ENCODE assay signal across 27 mouse cellular contexts in genomic region chr9:64620596-64620995, GRCm38 (mm10).
DNase-seq lines count a peak whose midpoint lies in the region; ATAC-seq and TF ChIP-seq lines count a peak whose summit lies in the region.
"Had no signal": no experiment of that assay in that cellular context is flagged by ENCODE, and none has a peak within 500 bp of the region (broad histone marks: within the 10 kb centered on the region; RNA-seq: fewer than 3 reads in every experiment).

No protein-coding gene starts in this region.

- peaks cover 11% of the 10 kb centered on the region; the same call in 1 of the 2 replicates for H3K4me1 ChIP-seq in hindbrain, postnatal 0 days (ENCODE audit: insufficient read depth, low read length)
- peaks cover 18% of the 10 kb centered on the region for H3K4me1 ChIP-seq in hindbrain, embryonic 14.5 days (replicated peaks; ENCODE audit: control insufficient read depth, insufficient read depth, low read length)
- peaks cover 31% of the 10 kb centered on the region for H3K4me1 ChIP-seq in midbrain, embryonic 13.5 days (replicated peaks)
- peaks cover 18% of the 10 kb centered on the region for H3K4me1 ChIP-seq in midbrain, embryonic 16.5 days (ENCODE audit: control insufficient read depth, insufficient read depth, low read length)
- no peaks in the 10 kb centered on the region for H3K4me1 ChIP-seq in CH12.LX (ENCODE audit: control insufficient read depth in 1 of 2, insufficient read depth in 2 of 2)
- H3K4me1 ChIP-seq in intestine, embryonic 16.5 days (ENCODE audit: control insufficient read depth, insufficient read depth, low read length), result peaks cover 8% of the 10 kb centered on the region
- H3K4me1 ChIP-seq: heart, embryonic 12.5 days; liver, embryonic 15.5 days had no signal

- no peaks in the 10 kb centered on the region for H3K79me2 ChIP-seq in CH12.LX (replicated peaks; ENCODE audit: control insufficient read depth, extremely low read depth, insufficient read depth, poor library complexity, severe bottlenecking)

- DNase-seq in hindbrain, postnatal 0 days (ENCODE audit: low spot score), result no peak
- no peak for DNase-seq in hindbrain, embryonic 14.5 days (ENCODE audit: low spot score)
- no peak for DNase-seq in CH12.LX (ENCODE audit: extremely low read depth)
- DNase-seq in Muller cell, postnatal 12 days (ENCODE audit: inconsistent ontology term), result no peak
- DNase-seq: adrenal gland, postnatal 25 days; cerebellum, adult 18-20 months; cerebellum, postnatal 25 days; gastrocnemius, adult 2 months; gastrocnemius, postnatal 36 days; heart, adult 18-20 months; heart, postnatal 4 days; kidney, adult 9 months; kidney, postnatal 36 days; liver; lung, embryonic 14.5 days; right cerebral cortex, postnatal 4 days; thymus, adult 18-20 months; thymus, postnatal 25 days had no signal

- TF ChIP-seq CTCF in hindbrain, postnatal 0 days (IDR thresholded peaks at IDR 0.05; ENCODE audit: low read depth), result peak; percentile 35
- TF ChIP-seq CTCF in CH12.LX (conservative IDR thresholded peaks at IDR 0.05 in 1 of 2, IDR thresholded peaks at IDR 0.05 in 1 of 2; ENCODE audit: low read depth in 2 of 2, low read length in 2 of 2), result peak in 1 of 2 experiments; percentile 52; a peak in 2 of 4 replicates

- no peaks in the 10 kb centered on the region for H3K9me3 ChIP-seq in hindbrain, postnatal 0 days (ENCODE audit: low read length)
- H3K9me3 ChIP-seq in hindbrain, embryonic 14.5 days (ENCODE audit: control insufficient read depth, low read length), result no peaks in the 10 kb centered on the region
- no peaks in the 10 kb centered on the region for H3K9me3 ChIP-seq in midbrain, embryonic 13.5 days
- no peaks in the 10 kb centered on the region for H3K9me3 ChIP-seq in midbrain, embryonic 16.5 days (replicated peaks; ENCODE audit: control insufficient read depth, low read length, poor library complexity, severe bottlenecking)
- H3K9me3 ChIP-seq in CH12.LX (replicated peaks; ENCODE audit: low read length), result no peaks in the 10 kb centered on the region
- no peaks in the 10 kb centered on the region for H3K9me3 ChIP-seq in intestine, embryonic 16.5 days (ENCODE audit: control insufficient read depth, low read length)
- H3K9me3 ChIP-seq: heart, embryonic 12.5 days; hindbrain, embryonic 13.5 days; liver, embryonic 15.5 days; neural tube, embryonic 13.5 days had no signal

- H3K9ac ChIP-seq in hindbrain, postnatal 0 days (replicated peaks; ENCODE audit: low read length), result no peak overlapping the region
- H3K9ac ChIP-seq in hindbrain, embryonic 14.5 days, result no peak overlapping the region
- H3K9ac ChIP-seq in midbrain, embryonic 13.5 days (replicated peaks), result no peak overlapping the region
- no peak overlapping the region for H3K9ac ChIP-seq in midbrain, embryonic 16.5 days (ENCODE audit: low read depth, low read length)
- no peak overlapping the region for H3K9ac ChIP-seq in CH12.LX (ENCODE audit: insufficient read depth, low read depth)
- no peak overlapping the region for H3K9ac ChIP-seq in intestine, embryonic 16.5 days (ENCODE audit: low read depth, low read length)
- H3K9ac ChIP-seq: heart, embryonic 12.5 days; hindbrain, embryonic 13.5 days; liver, embryonic 15.5 days; lung, embryonic 14.5 days; neural tube, embryonic 13.5 days had no signal

- H3K36me3 ChIP-seq in hindbrain, postnatal 0 days (ENCODE audit: insufficient read depth, low read length), result no peaks in the 10 kb centered on the region
- H3K36me3 ChIP-seq in hindbrain, embryonic 14.5 days (replicated peaks; ENCODE audit: control insufficient read depth, insufficient read depth), result no peaks in the 10 kb centered on the region
- no peaks in the 10 kb centered on the region for H3K36me3 ChIP-seq in midbrain, embryonic 13.5 days
- no peaks in the 10 kb centered on the region for H3K36me3 ChIP-seq in midbrain, embryonic 16.5 days (ENCODE audit: control insufficient read depth, insufficient read depth, low read length)
- no peaks in the 10 kb centered on the region for H3K36me3 ChIP-seq in CH12.LX (replicated peaks in 1 of 2; ENCODE audit: control insufficient read depth in 1 of 2, insufficient read depth in 1 of 2, low read length in 1 of 2)
- H3K36me3 ChIP-seq in intestine, embryonic 16.5 days (ENCODE audit: control insufficient read depth, insufficient read depth, low read length), result no peaks in the 10 kb centered on the region
- H3K36me3 ChIP-seq: heart, embryonic 12.5 days; hindbrain, embryonic 13.5 days; liver, embryonic 15.5 days; neural tube, embryonic 13.5 days had no signal

- peak; percentile 45 for TF ChIP-seq RAD21 in CH12.LX (IDR thresholded peaks at IDR 0.05; ENCODE audit: low read depth, low read length)

- WGBS in hindbrain, postnatal 0 days, result 74% methylated on average over 8 of the region's 8 CpGs
- 77% methylated on average over 8 of the region's 8 CpGs for WGBS in hindbrain, embryonic 14.5 days
- 73% methylated on average over 8 of the region's 8 CpGs for WGBS in midbrain, embryonic 13.5 days
- WGBS in midbrain, embryonic 16.5 days, result 71% methylated on average over 8 of the region's 8 CpGs
- WGBS in intestine, embryonic 16.5 days, result 63% methylated on average over 8 of the region's 8 CpGs

- H3K27ac ChIP-seq in hindbrain, postnatal 0 days, result no peak overlapping the region
- H3K27ac ChIP-seq in hindbrain, embryonic 14.5 days, result no peak overlapping the region
- H3K27ac ChIP-seq in midbrain, embryonic 13.5 days, result 0 out of 2 replicates have a peak overlapping the region, but pooled peaks have one; percentile 33
- H3K27ac ChIP-seq in midbrain, embryonic 16.5 days (ENCODE audit: low read length), result no peak overlapping the region
- H3K27ac ChIP-seq in CH12.LX (ENCODE audit: insufficient read depth, low read depth), result no peak overlapping the region
- peak overlapping the region; percentile 92 for H3K27ac ChIP-seq in intestine, embryonic 16.5 days (ENCODE audit: low read length)
- H3K27ac ChIP-seq: gastrocnemius, adult 2 months; liver, embryonic 15.5 days; neural tube, embryonic 13.5 days; stomach, postnatal 0 days had no signal

- no peak overlapping the region for H3K4me3 ChIP-seq in hindbrain, postnatal 0 days (ENCODE audit: low read length)
- no peak overlapping the region for H3K4me3 ChIP-seq in hindbrain, embryonic 14.5 days (replicated peaks; ENCODE audit: low read length)
- no peak overlapping the region for H3K4me3 ChIP-seq in midbrain, embryonic 13.5 days (replicated peaks)
- no peak overlapping the region for H3K4me3 ChIP-seq in midbrain, embryonic 16.5 days (ENCODE audit: low read depth, low read length)
- no peak overlapping the region for H3K4me3 ChIP-seq in CH12.LX (replicated peaks in 1 of 3; ENCODE audit: low read depth in 2 of 3, low read length in 2 of 3, poor library complexity in 1 of 3)
- no peak overlapping the region for H3K4me3 ChIP-seq in intestine, embryonic 16.5 days (ENCODE audit: low read length)
- H3K4me3 ChIP-seq: gastrocnemius, adult 2 months; heart, embryonic 12.5 days; hindbrain, embryonic 13.5 days; liver, embryonic 15.5 days; neural tube, embryonic 13.5 days had no signal

- no peak for TF ChIP-seq POLR2A in CH12.LX (IDR thresholded peaks at IDR 0.05; ENCODE audit: low read depth, low read length)

- in situ Hi-C loops in CH12.LX (cut with MboI; ENCODE audit: low pct_ligation_motif_present, low pct_unique_long_range_greater_than_20kb, low sequenced_read_pairs), result loop anchor here (10.0 kb wide), 1 partner anchor 116 kb away; no protein-coding TSS in a partner anchor

- dilution Hi-C loops in CH12.LX (cut with MboI; ENCODE audit: extremely low pct_ligation_motif_present, extremely low pct_unique_long_range_greater_than_20kb, low sequenced_read_pairs), result no loop called here

- ATAC-seq in hindbrain, postnatal 0 days, result no peak
- no peak for ATAC-seq in hindbrain, embryonic 14.5 days (ENCODE audit: low FRiP score)
- ATAC-seq in midbrain, embryonic 13.5 days, result no peak
- ATAC-seq in midbrain, embryonic 16.5 days, result no peak
- ATAC-seq in intestine, embryonic 16.5 days, result no peak
- ATAC-seq: inflammation-experienced regulatory T-cells, adult 6 months had no signal

- no peaks in the 10 kb centered on the region for H3K27me3 ChIP-seq in hindbrain, postnatal 0 days (ENCODE audit: insufficient read depth, low read length)
- H3K27me3 ChIP-seq in hindbrain, embryonic 14.5 days (ENCODE audit: control insufficient read depth, insufficient read depth, low read length), result no peaks in the 10 kb centered on the region; the same call in 1 of the 2 replicates
- H3K27me3 ChIP-seq in midbrain, embryonic 13.5 days, result no peaks in the 10 kb centered on the region
- no peaks in the 10 kb centered on the region for H3K27me3 ChIP-seq in midbrain, embryonic 16.5 days (ENCODE audit: control insufficient read depth, insufficient read depth, low read depth, low read length)
- peaks cover 11% of the 10 kb centered on the region for H3K27me3 ChIP-seq in CH12.LX (replicated peaks)
- no peaks in the 10 kb centered on the region for H3K27me3 ChIP-seq in intestine, embryonic 16.5 days (replicated peaks; ENCODE audit: control insufficient read depth, insufficient read depth, low read length)

- H3K4me2 ChIP-seq in hindbrain, postnatal 0 days (ENCODE audit: low read depth, low read length), result no peak overlapping the region
- H3K4me2 ChIP-seq in hindbrain, embryonic 14.5 days (replicated peaks), result no peak overlapping the region
- H3K4me2 ChIP-seq in midbrain, embryonic 13.5 days (replicated peaks), result no peak overlapping the region
- no peak overlapping the region for H3K4me2 ChIP-seq in midbrain, embryonic 16.5 days (ENCODE audit: low read length)
- no peak overlapping the region for H3K4me2 ChIP-seq in CH12.LX (ENCODE audit: insufficient read depth, low read depth, poor library complexity, severe bottlenecking)
- no peak overlapping the region for H3K4me2 ChIP-seq in intestine, embryonic 16.5 days (ENCODE audit: low read depth, low read length)
- H3K4me2 ChIP-seq: heart, embryonic 12.5 days; hindbrain, embryonic 13.5 days; liver, embryonic 15.5 days; lung, embryonic 14.5 days; neural tube, embryonic 13.5 days had no signal

- TF ChIP-seq EP300 in CH12.LX (IDR thresholded peaks at IDR 0.05; ENCODE audit: low read length), result no peak

TF ChIP-seq in CH12.LX, 34 proteins besides CTCF, POLR2A, EP300 and RAD21:
- TF ChIP-seq SMC3 (IDR thresholded peaks at IDR 0.05; ENCODE audit: low read depth, low read length) (peak; percentile 60), ZNF384 (IDR thresholded peaks at IDR 0.05; ENCODE audit: low read depth, low read length) (no peak)

Comparison
In these comparisons a context has a peak if more than half of its experiments do, and no peak if none do; other contexts are left out.
1. H3K27ac ChIP-seq: peak in midbrain, embryonic 13.5 days (single experiment) and intestine, embryonic 16.5 days (single experiment); none in hindbrain, postnatal 0 days (single experiment), hindbrain, embryonic 14.5 days (single experiment), midbrain, embryonic 16.5 days (single experiment) and CH12.LX (single experiment).